Mouse (Mus musculus) cortical plate, adult 2 months (tissue): ENCODE results near the gene Spz1.

ENCODE experiments used
- CTCF ChIP-seq: fragments of 200-500 bp; IDR thresholded peaks from 2 replicates; pipeline ENCODE4 v1.5.1; 2011; ENCODE audit warnings: mild to moderate bottlenecking, control low read depth, low read length; ENCODE audit not compliant: insufficient read depth; ENCODE audit errors: extremely low read depth
- POLR2A ChIP-seq: fragments of 200-500 bp; IDR thresholded peaks from 2 replicates; pipeline ENCODE4 v1.6.1; 2011; ENCODE audit warnings: mild to moderate bottlenecking, low read length, control low read depth; ENCODE audit not compliant: insufficient read depth; ENCODE audit errors: extremely low read depth

GRCm38 (mm10) chr13:92539126-92539525 is 36.8 kb downstream of the Spz1 start:
- no peak for TF ChIP-seq CTCF
- TF ChIP-seq POLR2A, result no peak
